Mouse (Mus musculus) forebrain, embryonic 12.5 days (tissue): Measurements from ENCODE around the gene H2-K1. TPM values are rescaled to one million over a fixed set of nuclear protein-coding genes. Genes with fewer than 3 reads are reported as not detected.
A peak's percentile ranks its signal among the peaks of the same experiment; 100 is the strongest.
"Not testable (repeated sequence)": the region's sequence is repeated elsewhere in the genome, so short reads cannot be mapped to it uniquely, and the experiment has no call there.

Experiments used
- ATAC-seq: fragments of 200-750 bp; cut with Nextera tagmentation; 2 replicates; pipeline ENCODE4 v1.8.0; 2017; ENCODE audit warnings: moderate TSS enrichment; ENCODE audit not compliant: low FRiP score
- H3K27ac ChIP-seq: fragments of 300-500 bp; sonication (generic); 2 replicates; pipeline ENCODE4 v1.5.1; 2016; ENCODE audit warnings: mild to moderate bottlenecking
- H3K27me3 ChIP-seq: fragments of 300-500 bp; sonication (generic); 2 replicates; pipeline ENCODE4 v1.6.1; 2016; ENCODE audit warnings: mild to moderate bottlenecking
- H3K36me3 ChIP-seq: fragments of 300-500 bp; sonication (generic); replicated peaks from 2 replicates; pipeline ENCODE4 v1.6.1; 2016; ENCODE audit warnings: mild to moderate bottlenecking
- H3K4me1 ChIP-seq: fragments of 300-500 bp; sonication (generic); 2 replicates; pipeline ENCODE4 v1.6.1; 2016
- H3K4me2 ChIP-seq: fragments of 300-500 bp; sonication (generic); 2 replicates; pipeline ENCODE4 v1.6.1; 2016; ENCODE audit warnings: mild to moderate bottlenecking, moderate library complexity
- H3K4me3 ChIP-seq: fragments of 300-500 bp; sonication (generic); replicated peaks from 2 replicates; pipeline ENCODE4 v1.5.1; 2016; ENCODE audit warnings: mild to moderate bottlenecking
- H3K9ac ChIP-seq: fragments of 300-500 bp; sonication (generic); 2 replicates; pipeline ENCODE4 v1.6.1; 2016; ENCODE audit warnings: mild to moderate bottlenecking
- H3K9me3 ChIP-seq: fragments of 300-500 bp; sonication (generic); 2 replicates; pipeline ENCODE4 v1.6.1; 2016
- WGBS: fragments of 180-500 bp; shearing (Covaris S2); methylation state at CpG from one replicate; pipeline ENCODE4 v1.1.7; 2016; 5-methylcytosine and 5-hydroxymethylcytosine counted together
- polyA plus RNA-seq: library from polyadenylated mRNA; unstranded; fragments of >200 nt; fragmentation: Nextera tagmentation; extraction: Ambion mirVana; gene quantifications from 2 replicates; pipeline ENCODE4 v1.2.1, GENCODE M21; 2016

The H2-K1 gene
- polyA plus RNA-seq, 1 experiment from 2014 or later: 28.2 TPM

- Histone ChIP-seq H3K27ac (peak overlapping the region; percentile 98), H3K4me3 (peak overlapping the region; percentile 69), H3K27me3 (no peaks in the 10 kb centered on the region), H3K4me1 (peaks cover 74% of the 10 kb centered on the region), H3K36me3 (peaks cover 53% of the 10 kb centered on the region), H3K9ac (peak overlapping the region; percentile 93), H3K4me2 (peak overlapping the region; percentile 83), H3K9me3 (0 out of 2 replicates have a peak, but pooled peaks cover 1% of the 10 kb centered on the region)
- 3% methylated on average over 7 of the region's 7 CpGs for WGBS
- ATAC-seq: peak; percentile 59
These were observed 25.6 kb upstream of the H2-K1 start for GRCm38 (mm10) chr17:34025756-34026151.

- Histone ChIP-seq H3K4me1 (peaks cover 67% of the 10 kb centered on the region), H3K27ac (peak overlapping the region; percentile 98), H3K4me3 (peak overlapping the region; percentile 69), H3K9ac (peak overlapping the region; percentile 93), H3K4me2 (peak overlapping the region; percentile 83), H3K27me3 (no peaks in the 10 kb centered on the region), H3K9me3 (peaks cover 4% of the 10 kb centered on the region; the same call in 1 of the 2 replicates), H3K36me3 (peaks cover 55% of the 10 kb centered on the region)
- ATAC-seq: peak; percentile 14
- under 1% methylated on average over 56 of the region's 57 CpGs for WGBS
These were observed 25.0 kb upstream of the H2-K1 start for GRCm38 (mm10) chr17:34024861-34025755.

GRCm38 (mm10) chr17:34024317-34024821, 24.2 kb upstream of the H2-K1 start, which contains the start of gene Ring1:
Ring1 (minus strand) TSS chr17:34024680.
- peak within 1 kb of the TSS; percentile 83 for H3K4me2 ChIP-seq
- H3K4me1 ChIP-seq: peaks cover 60% of the 10 kb centered on the region
- H3K9ac ChIP-seq: peak within 1 kb of the TSS; percentile 93
- H3K4me3 ChIP-seq: peak within 1 kb of the TSS; percentile 69
- no peaks in the 10 kb centered on the region for H3K27me3 ChIP-seq
- ATAC-seq: peak; percentile 72
- H3K27ac ChIP-seq: peak within 1 kb of the TSS; percentile 98
- under 1% methylated on average over 53 of the region's 58 CpGs for WGBS
- peaks cover 12% of the 10 kb centered on the region for H3K9me3 ChIP-seq
- H3K36me3 ChIP-seq: peaks cover 55% of the 10 kb centered on the region

GRCm38 (mm10) chr17:34023678-34024077, 23.5 kb upstream of the H2-K1 start:
- Histone ChIP-seq H3K27ac (peak overlapping the region; percentile 98), H3K36me3 (peaks cover 52% of the 10 kb centered on the region), H3K4me3 (peak overlapping the region; percentile 69), H3K9me3 (peaks cover 16% of the 10 kb centered on the region), H3K4me2 (peak overlapping the region; percentile 83), H3K9ac (peak overlapping the region; percentile 93), H3K4me1 (peaks cover 53% of the 10 kb centered on the region), H3K27me3 (no peaks in the 10 kb centered on the region)
- WGBS: 68% methylated on average over 9 of the region's 9 CpGs
- ATAC-seq: no peak

- H3K4me1 ChIP-seq: peaks cover 46% of the 10 kb centered on the region
- H3K9me3 ChIP-seq: peaks cover 16% of the 10 kb centered on the region
- peak overlapping the region; percentile 69; the same call in 1 of the 2 replicates for H3K4me3 ChIP-seq
- no peaks in the 10 kb centered on the region for H3K27me3 ChIP-seq
- H3K9ac ChIP-seq: no peak overlapping the region
- peaks cover 45% of the 10 kb centered on the region for H3K36me3 ChIP-seq
- 97% methylated on average over 20 of the region's 20 CpGs for WGBS
- H3K27ac ChIP-seq: peak overlapping the region; percentile 98
- no peak for ATAC-seq
- H3K4me2 ChIP-seq: no peak overlapping the region
These were observed 22.8 kb upstream of the H2-K1 start for GRCm38 (mm10) chr17:34022987-34023386.

GRCm38 (mm10) chr17:34022414-34022783, 22.3 kb upstream of the H2-K1 start:
- 94% methylated on average over 14 of the region's 14 CpGs for WGBS
- Histone ChIP-seq H3K4me1 (peaks cover 43% of the 10 kb centered on the region), H3K4me3 (0 out of 2 replicates have a peak overlapping the region, but pooled peaks have one; percentile 1), H3K27me3 (no peaks in the 10 kb centered on the region), H3K9ac (no peak overlapping the region), H3K4me2 (no peak overlapping the region), H3K9me3 (peaks cover 16% of the 10 kb centered on the region), H3K27ac (0 out of 2 replicates have a peak overlapping the region, but pooled peaks have one; percentile 36), H3K36me3 (peaks cover 45% of the 10 kb centered on the region)
- no peak for ATAC-seq

- WGBS: 96% methylated on average over 23 of the region's 23 CpGs
- Histone ChIP-seq H3K4me1 (peaks cover 36% of the 10 kb centered on the region), H3K4me3 (no peak overlapping the region), H3K9ac (no peak overlapping the region), H3K4me2 (no peak overlapping the region), H3K27me3 (no peaks in the 10 kb centered on the region), H3K9me3 (peaks cover 16% of the 10 kb centered on the region), H3K27ac (0 out of 2 replicates have a peak overlapping the region, but pooled peaks have one; percentile 36), H3K36me3 (peaks cover 47% of the 10 kb centered on the region)
- no peak for ATAC-seq
These were observed 21.6 kb upstream of the H2-K1 start for GRCm38 (mm10) chr17:34021539-34022413.

- 95% methylated on average over 8 of the region's 8 CpGs for WGBS
- no peak overlapping the region for H3K9ac ChIP-seq
- H3K9me3 ChIP-seq: no peaks in the 10 kb centered on the region
These were observed 13.3 kb upstream of the H2-K1 start for GRCm38 (mm10) chr17:34013436-34013835.

GRCm38 (mm10) chr17:34010156-34010555, 10.0 kb upstream of the H2-K1 start:
- Histone ChIP-seq H3K4me2 (no peak overlapping the region), H3K4me1 (no peaks in the 10 kb centered on the region), H3K9me3 (no peaks in the 10 kb centered on the region), H3K9ac (no peak overlapping the region), H3K4me3 (no peak overlapping the region), H3K27ac (no peak overlapping the region), H3K36me3 (peaks cover 3% of the 10 kb centered on the region; the same call in 1 of the 2 replicates), H3K27me3 (no peaks in the 10 kb centered on the region; the same call in 1 of the 2 replicates)
- WGBS: 85% methylated on average over 5 of the region's 5 CpGs
- ATAC-seq: no peak

More at GRCm38 (mm10) chr17:34013436-34013835, 13.3 kb upstream of the H2-K1 start:
- peaks cover 11% of the 10 kb centered on the region for H3K36me3 ChIP-seq
- H3K4me1 ChIP-seq: no peaks in the 10 kb centered on the region
- H3K4me2 ChIP-seq: no peak overlapping the region
- H3K27ac ChIP-seq: no peak overlapping the region
- H3K27me3 ChIP-seq: no peaks in the 10 kb centered on the region
- H3K4me3 ChIP-seq: no peak overlapping the region
- ATAC-seq: no peak

- H3K36me3 ChIP-seq: no peaks in the 10 kb centered on the region
- H3K4me2 ChIP-seq: no peak overlapping the region
- H3K9me3 ChIP-seq: no peaks in the 10 kb centered on the region
- 66% methylated on average over 2 of the region's 2 CpGs for WGBS
- ATAC-seq: no peak
- peaks cover 8% of the 10 kb centered on the region for H3K27me3 ChIP-seq
- no peak overlapping the region for H3K4me3 ChIP-seq
- no peak overlapping the region for H3K27ac ChIP-seq
- H3K4me1 ChIP-seq: no peaks in the 10 kb centered on the region
- H3K9ac ChIP-seq: no peak overlapping the region
These were observed 6.4 kb upstream of the H2-K1 start for GRCm38 (mm10) chr17:34006570-34006969.

- Histone ChIP-seq H3K27me3 (peaks cover 39% of the 10 kb centered on the region), H3K4me3 (no peak overlapping the region), H3K27ac (no peak overlapping the region), H3K9me3 (no peaks in the 10 kb centered on the region), H3K36me3 (no peaks in the 10 kb centered on the region), H3K9ac (no peak overlapping the region), H3K4me1 (peaks cover 13% of the 10 kb centered on the region), H3K4me2 (no peak overlapping the region)
- WGBS: 4% methylated on average over 5 of the region's 5 CpGs
- no peak for ATAC-seq
These were observed 3.3 kb upstream of the H2-K1 start for GRCm38 (mm10) chr17:34003426-34003825.

GRCm38 (mm10) chr17:34000796-34001195, 649 bp upstream of the H2-K1 start:
- WGBS: 50% methylated on average over 2 of the region's 2 CpGs
- H3K4me2 ChIP-seq, ATAC-seq, H3K27ac ChIP-seq, H3K9me3 ChIP-seq, H3K4me3 ChIP-seq, H3K9ac ChIP-seq, H3K36me3 ChIP-seq: not testable (repeated sequence)
- H3K4me1 ChIP-seq: peaks cover 13% of the 10 kb centered on the region
- peaks cover 46% of the 10 kb centered on the region for H3K27me3 ChIP-seq
